Mouse (Mus musculus): ENCODE results near the gene Anks3.

The Anks3 gene

DNA sequence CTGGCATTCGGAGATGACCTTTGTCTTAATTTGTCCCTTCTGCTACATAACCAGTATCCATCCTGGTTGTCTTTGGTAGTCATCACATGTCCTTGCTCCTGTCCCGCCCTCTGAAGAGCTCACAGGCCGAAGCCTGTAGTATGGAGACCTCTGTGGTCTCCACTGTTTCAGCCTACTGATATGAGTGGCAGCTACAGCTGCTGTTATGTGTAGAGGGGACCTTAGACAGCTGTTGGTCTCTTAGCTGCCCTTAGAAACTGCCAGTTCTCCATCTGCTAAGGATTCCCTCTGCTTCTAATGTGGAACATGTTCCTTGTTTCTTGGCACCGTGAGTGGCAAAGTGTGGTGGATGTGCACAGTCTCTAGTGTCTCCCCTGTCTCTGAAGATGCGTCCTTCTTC is 40.0 kb downstream of the Anks3 start:
- DNase-seq, result no peak

DNA sequence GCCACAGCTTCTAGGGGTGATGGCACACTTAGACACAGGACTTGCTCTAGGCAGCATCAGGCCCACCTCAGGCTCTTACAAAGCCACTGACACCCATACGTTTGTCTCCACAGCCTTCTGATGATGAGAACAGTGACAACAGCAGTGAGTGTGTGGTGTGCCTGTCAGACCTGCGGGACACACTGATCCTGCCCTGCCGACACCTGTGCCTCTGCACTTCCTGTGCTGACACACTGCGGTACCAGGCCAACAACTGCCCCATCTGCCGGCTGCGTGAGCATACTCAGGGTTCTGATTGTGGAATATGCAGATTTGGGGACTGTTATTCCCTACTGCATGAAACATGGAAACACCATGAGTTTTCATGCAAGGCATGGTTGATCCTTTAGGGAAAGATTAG is 41.5 kb downstream of the Anks3 start:
- DNase-seq, result no peak

DNA sequence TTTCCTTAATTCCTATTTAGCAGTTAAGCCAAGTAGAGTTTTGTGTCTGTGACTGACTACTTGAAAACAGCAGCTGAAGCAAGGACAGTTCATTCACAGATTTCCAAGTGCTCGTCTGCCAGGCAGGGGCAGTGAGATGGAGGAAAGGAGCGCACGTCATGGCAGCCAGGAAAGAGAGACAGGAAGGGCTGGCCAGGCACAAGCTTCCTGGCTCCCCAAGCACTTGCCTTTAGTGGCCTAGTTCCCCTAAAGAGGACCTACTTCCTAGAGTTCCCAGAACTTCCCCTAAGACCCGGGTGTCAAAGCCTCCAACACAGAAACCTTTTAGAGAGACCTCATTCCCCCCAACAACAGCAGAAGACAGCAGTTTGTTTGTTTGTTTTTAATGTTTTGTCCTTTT is 43.4 kb downstream of the Anks3 start:
- DNase-seq, result no peak

DNA sequence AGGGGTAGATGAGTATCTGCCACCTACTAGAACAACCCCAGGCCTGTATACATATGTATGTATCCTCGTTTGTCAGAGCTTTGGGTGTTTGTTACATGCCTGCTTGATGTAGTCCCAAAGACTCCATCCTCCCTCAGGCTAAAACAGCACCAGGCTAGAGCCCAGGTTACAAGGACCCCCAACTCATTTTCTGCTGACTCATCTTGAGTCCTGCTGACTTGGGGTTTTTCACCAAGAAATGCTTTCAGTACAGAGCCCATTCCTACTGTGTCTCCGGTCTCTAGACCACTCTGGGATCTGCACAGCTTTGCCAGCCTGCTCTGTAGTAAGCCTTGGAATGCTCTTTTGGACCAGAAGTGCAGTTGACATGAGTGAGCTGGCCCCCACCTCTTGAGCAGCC is 47.4 kb downstream of the Anks3 start:
- no peak for DNase-seq

DNA sequence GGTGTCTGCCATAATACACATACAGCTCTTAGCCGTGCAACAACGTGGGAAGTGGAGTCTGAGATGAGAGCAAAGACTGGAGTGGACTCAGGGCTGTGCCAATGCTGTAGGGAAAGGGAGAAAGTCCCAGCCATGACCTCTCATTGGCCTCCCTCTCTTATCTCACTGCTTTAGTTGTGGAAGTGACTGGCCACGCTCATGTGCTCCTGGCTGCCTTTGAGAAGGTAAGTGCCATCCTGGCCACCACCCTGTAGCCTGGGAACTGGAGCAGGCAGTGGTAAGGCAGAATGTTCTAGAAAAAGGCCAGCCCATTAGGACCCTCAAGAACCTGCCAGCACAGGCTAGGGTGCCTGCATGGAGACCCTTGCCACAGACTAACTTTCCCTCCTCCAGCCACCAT is 48.1 kb downstream of the Anks3 start:
- DNase-seq, result no peak

DNA sequence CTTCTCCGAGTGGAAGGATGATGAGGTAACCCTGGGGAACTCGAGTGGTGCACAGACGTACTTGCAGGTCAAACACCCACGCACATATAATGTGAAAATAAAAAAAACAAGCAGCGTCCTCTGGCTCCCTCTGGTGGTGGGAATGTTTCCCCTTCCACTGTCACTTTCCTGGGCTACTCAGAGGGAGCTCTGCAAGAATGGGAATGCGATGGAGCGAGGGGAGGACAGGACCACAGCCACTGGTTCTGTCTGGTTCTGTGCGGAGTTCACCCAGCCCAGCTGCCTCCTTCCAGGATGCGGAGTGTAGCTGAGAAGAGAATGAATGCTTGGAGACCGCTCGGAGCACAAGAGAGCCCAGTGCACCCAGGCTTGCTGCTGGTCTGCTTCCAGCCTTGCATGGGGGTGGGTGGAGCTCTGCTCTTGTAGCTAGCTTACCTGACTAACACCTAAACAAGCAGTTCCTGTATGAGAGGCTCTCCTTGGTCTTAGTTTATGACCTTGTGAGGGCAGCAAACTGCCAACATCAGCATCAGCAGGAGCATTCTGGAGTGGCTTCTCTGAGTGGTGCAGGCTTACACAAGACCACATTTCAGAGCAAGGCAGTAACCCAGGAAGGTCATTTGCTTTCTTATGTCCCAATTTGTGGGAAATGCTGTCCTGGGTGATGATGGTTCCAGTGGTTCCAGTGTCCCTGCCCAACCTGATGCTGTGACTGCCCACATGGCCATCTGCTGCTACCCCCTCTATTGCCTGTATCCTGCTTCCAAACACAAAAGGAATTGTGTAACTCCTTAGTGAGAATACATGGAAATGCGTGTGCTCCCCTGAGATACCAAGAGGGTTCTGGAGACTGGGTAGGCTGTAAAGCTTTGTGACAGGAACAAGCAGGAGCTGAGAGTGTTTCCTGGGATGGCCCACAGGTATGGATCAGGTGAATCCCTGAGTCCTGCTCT is 49.9 kb downstream of the Anks3 start:
- DNase-seq, result peak; percentile 77 to 88

DNA sequence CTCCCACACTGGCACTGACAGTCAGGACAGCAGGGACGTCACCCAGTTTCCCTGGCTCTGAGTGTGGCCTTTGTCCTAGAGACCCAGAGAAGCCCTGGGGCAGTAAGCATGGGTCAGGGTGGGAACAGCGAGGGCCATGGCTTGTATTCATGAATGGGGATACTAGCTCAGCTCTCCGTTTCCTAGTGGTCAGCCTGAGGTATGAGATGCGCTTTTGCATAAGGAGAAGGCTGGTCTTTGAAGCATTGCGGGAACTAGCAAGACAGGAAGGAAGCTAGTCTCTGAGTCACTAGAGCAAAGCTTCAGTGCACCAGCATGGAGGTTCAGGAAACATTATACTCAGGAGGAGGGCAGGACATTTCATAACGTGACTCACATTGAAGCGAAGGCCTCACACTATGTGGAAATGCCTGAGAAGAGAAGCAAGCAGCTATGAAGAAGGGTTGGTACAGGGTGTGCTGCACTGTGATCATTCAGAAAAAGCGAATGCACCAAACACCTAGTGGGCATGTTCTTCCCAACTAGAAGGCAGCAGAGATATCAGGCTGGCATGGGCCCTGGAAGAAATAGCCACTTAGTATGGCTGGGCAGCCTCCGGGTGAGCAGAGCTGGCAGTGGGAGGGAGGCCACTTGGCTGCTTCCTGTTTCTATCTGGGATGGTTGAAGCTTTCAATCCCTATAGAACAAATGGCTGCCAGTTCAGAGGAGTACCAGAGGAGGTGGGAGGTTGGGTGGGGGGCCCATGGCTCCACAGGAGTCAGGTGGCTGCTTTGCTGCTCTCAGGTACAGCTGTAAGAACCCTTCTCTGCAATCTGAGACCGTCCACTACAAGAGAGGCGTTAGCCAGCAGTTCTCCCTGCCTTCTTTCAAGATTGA is 50.9 kb downstream of the Anks3 start:
- DNase-seq, result no peak

DNA sequence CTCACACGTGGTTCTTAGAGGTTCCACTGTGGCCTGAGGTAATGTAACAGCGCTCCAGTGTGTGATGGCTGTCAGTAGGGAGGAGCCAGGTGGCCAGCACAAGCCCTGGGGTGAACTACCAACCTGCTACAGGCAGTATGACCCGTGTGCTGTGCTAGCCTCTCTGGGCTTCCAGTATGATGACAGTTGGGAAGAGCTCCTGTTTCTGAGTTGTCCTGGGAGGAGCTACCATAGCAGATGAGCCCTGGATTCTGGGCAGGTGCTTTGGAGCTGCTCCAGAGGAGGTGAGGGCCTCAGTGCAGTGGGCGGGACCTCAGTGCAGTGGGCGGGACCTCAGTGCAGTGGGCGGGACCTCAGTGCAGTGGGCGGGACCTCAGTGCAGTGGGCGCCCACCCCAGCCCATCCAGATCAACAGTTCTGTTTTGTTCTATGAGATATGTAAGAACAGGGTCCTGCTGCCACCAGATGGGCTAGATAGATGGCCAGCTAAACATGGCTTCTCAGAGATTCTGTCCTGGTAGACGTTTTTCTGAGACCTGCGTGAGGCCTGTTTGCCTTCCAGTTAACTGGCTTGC is 51.8 kb downstream of the Anks3 start:
- DNase-seq, result no peak

DNA sequence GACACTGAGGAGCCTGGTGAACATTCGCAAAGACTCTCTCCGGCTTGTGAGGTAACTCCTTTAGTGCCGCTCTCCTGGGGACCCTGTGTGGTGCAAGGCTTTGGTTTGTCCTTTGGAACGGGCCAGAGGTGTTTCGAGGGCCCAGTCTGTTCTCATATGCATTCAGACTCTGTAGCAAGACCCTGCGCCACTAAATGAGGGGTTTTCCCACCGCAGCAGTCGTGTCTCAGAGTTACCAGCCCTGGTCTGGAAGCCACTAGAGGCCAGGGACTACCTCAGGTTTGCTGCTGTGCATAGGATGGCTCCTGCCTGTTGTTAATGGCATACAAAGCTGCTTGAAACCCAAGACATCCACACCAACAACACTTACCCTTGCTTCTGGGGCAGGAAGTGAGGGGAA is 53.2 kb downstream of the Anks3 start:
- no peak for DNase-seq

DNA sequence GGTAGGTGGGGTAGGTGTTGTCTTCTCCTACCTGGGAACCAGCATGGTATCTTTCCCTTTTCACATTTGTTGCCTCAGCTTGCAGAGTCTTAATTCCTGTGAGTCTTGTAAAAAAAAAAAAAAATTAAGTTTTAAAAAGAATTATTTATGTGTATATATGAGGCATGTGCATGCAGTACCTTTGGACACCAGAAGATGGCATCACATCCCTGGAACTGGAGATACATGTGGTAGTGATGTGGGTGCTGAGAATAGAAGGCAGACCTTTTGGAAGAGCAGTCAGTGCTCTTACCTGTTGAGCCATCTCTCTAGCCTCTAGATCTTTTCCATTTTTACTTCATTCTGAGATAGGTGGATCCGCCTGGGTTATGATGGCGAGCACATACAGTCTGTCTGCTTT is 54.3 kb downstream of the Anks3 start:
- no peak for DNase-seq

DNA sequence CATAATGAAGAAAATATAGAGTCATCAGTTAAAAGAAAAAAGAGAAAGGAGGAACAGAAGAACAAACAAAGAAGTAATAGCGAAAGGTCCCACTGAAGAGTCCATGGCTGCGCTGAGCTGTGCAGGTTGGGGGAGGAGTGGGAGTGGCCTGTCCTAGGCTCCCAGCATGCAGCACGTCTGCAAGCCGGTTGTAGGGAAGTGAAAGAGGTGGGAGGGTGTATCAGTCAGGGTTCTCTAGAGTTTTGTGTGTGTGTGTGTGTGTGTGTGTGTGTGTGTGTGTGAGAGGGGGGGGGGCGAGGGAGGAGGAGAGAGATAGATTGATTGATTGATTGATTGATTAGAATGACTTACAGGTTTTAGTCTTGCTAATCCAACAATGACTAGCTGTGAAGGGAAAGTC is 56.0 kb downstream of the Anks3 start:
- DNase-seq, result no peak

DNA sequence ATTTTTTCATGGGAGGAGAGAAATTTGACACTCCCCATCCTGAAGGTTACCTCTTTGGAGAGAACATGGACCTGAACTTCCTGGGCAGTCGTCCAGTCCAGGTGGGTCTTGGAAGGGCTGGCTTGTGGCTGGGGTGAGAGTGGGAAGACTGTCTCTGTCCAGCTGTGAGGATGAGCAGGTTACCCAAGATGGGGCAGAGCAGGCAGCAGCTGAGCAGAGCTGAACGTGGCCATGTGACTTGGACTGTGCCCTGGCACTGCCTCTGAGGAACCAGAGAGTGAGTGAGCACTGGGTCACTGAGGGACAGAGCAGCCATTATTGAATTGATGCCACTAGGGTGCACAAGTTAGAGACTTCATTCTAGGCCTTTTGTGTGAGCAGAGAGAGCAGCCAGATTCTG is 56.6 kb downstream of the Anks3 start:
- peak in 1 of 2 experiments; percentile 30 for DNase-seq

DNA sequence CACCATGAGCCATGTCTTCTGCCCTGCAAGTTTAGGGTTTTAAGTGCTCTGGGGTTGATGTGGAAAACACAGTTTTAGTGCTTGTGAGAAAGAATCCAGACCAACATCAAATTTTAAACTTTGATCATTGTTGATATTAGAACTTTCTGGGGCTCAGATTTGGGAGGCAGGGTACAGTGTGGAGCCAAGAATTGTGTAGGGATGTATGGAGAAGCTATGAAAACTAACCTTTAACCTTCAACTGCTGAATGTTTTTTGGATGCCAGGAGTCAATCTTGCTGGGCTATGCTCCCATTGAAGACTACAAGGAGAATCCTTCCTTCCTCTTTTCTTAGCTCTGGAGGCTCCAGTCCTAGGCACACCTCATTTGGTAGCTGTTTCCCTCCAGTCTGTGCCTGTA is 57.4 kb downstream of the Anks3 start:
- no peak for DNase-seq

DNA sequence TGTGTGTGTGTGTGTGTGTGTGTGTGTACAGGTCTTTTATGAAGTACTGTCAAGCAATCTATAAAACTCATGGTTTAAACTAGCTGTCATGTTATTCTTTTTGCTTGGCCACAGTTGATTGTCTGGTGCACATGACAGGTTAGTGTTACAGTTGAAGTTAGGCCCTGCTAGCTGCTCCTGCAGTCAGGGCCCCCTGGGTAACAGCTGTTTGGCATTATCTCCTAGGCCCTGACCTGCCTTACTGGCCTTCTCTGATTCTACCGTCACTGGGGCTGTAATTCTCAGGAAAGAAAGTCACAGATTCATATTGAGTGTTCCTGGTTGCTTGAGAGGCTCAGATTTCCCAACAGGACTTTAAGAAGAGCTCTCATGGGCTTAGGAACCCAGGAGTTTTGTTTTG is 58.4 kb downstream of the Anks3 start:
- no peak for DNase-seq

DNA sequence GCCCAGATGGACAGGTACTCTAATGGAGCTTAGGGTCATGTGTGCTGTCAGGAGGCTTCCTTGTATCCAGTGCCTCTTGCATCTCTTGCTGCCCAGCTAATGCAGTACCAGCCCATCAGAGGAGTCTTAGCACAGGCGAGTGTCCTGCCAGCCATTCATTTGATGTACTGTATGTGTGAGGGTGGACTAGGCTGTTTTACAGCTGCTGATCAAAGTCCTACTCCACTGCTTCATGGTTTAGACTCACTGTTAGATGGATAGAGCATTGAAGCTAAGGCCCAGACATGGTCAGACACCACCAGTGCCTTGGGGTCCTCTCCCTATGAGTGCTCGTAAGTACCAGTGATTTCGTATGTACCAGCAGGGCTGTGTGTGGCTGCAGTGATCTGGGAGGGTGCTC is 59.1 kb downstream of the Anks3 start:
- DNase-seq, result no peak

DNA sequence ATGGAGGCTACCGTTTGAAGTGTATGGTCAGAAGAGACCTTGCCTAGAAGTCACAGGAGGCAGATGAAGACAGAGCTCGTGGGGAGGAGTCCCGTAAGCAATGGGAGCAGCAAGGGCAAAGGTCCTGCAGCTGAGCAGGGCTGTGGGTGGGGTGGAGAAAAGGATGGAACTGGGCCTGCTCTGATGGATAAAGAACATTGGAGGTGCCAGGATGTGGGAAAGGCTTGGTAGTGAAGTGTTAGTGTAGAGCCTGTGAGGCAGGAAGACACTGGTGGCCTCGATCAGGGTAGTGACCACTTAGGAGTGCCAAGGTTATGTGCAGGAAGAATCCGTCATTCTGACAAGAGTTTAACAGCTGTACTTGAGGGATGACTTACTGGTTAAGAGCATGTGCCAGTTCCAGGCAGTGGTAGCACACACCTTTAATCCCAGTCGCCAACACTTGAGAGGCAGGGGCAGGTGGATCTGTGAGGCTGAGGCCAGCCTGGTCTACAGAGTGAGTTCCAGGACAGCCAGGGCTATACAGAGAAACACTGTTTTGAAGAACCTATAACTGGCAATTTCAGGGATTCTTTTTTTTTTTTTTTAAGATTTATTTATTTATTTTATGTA is 60.4 kb downstream of the Anks3 start:
- DNase-seq, result no peak

DNA sequence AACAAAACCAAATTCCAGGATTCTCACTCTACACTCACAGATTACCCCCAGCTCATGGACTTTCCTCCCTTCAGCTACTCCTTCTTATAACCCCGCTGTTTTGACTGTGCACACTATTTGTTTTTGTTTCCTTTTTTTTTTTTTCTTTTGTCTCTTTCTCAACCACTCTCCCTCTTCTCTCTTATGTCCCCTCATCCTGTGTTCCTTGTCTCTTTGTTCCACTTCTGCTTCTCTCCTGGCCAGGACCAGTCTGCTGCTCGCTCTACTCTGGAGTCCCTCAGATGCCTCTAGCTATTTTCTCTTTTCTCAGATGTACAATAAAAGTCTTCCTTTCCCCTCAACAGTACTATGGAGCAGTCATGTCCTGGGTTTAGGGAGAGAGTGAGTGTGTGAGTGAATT is 61.6 kb downstream of the Anks3 start:
- no peak for DNase-seq

DNA sequence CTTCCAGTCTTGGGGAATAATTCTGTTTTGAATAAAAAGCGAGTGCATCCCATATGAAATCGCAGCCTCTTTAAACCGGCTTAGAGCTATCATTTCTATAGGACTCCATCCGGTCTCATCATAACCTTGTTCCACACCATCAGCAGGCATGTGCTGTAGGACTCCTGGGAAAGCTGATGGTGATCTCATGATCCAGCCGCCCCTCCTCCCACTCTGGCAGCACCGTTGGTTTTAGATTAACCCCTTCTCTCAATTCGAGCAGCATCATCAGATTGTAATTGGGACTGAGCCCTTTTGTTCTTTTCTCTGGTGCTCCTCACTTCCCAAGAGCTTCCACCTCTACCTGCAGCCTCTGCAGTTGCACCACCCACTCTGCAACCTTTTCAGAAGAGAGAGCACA is 62.8 kb downstream of the Anks3 start:
- DNase-seq, result no peak

DNA sequence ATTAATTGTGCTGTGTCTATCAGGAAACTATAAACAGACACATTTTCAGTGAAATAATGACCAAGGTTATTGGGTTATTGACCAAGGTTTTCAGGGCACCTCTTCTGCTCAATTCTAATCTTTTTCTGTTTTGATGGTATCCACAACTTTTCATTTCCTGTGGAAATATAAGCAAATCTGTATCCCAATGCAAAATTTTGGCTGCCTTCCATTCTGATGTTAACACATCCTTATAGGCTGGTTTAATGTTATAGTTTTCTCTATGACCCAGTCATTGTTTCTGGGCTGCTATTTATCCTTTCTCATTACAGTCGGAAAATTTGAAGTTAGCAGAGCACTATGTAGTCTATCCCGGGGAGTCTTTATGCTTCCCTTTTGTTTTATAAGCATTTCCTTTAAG is 64.3 kb downstream of the Anks3 start:
- no peak for DNase-seq

DNA sequence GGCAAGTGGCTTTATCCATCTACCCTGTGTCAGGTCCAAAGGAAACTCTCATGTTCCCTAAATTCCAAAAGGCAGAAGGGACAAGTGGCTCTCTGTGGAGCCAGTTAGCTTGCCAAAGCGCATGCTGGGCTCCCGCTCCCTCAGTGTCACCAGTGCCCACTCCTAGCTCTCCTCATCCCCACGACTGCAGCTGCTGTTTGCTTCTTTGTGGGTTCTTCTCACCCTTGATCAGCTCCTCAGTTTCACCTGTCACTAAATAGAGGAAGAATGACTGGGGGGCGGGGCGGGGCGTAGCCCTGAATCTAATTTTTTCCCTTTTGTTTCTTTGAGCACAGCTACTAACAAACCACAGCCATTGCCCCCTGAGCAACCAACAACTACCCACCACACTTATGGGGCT is 65.1 kb downstream of the Anks3 start:
- no peak for DNase-seq

DNA sequence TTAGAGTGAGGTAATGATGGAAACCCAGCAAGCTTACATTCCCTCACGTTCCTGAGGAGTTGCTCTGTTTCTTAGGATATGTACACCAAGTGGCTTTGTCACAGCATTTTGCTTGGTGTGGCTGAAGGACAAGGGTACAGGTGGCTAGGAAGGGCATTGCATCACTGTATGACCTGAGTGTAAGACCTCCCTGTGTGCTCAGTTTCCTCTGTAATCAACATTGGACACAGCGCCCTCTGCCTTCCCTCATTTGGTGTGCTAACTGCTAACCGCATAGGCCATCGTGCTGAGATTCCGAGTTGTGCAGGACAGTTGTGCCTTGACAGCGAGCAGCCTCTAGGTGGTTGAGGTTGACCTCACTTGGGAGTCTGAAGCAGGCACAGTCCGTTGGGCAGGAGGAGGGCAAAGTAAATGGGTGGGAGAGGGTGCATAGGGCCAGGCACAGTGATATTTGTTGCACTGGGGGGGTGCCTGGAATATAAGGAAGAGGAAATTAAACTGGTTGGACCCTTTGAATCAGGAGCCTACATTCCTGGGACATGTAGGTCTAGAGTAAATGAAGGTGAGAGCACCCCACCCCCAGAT is 66.8 kb downstream of the Anks3 start:
- DNase-seq, result no peak

DNA sequence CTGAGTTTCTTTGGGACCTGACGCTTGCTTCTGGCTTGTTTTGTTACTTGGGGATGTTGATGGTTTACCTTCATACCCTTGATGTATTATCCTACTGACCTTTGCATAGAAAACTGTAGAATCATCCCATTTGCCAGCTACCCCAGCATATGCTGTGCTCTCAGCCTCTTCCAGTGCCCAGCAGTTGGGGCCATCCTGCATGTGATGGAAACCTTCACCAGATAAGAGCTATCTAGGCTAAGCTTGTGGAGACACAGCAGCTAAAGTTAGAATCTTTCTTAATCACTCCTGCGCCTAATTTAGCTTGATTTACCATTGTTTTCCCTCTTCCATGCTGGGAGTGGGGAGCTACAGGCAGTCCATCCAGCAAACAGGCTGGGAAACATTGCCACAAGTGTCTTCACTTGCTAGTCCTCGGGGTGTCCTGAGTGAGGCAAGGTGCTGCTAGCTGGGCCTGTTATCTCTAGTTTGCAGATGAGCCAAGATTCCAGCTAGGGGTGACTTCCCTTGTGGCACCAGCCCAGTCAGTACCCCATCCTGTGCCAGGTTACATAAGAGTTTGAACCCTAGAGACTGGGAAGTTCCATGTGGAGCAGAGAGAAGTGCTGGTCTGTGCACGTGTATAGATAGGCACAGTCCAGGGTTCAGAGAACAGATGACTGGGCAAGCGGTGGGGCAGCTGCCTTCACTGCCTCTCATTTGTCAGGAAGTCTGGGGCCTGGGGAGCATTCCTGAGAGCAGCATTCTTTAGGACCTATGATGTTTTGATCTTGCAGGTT is 67.6 kb downstream of the Anks3 start:
- peak; percentile 47 to 58 for DNase-seq

Measured in cerebellum, adult 18-20 months (tissue).